Mouse (Mus musculus) kidney, embryonic 15.5 days (tissue): ENCODE data around the gene Dcun1d4. TPM values are rescaled to one million over a fixed set of nuclear protein-coding genes. Genes with fewer than 3 reads are reported as not detected.
A peak's percentile ranks its signal among the peaks of the same experiment; 100 is the strongest.
"Not testable (repeated sequence)": the region's sequence is repeated elsewhere in the genome, so short reads cannot be mapped to it uniquely, and the experiment has no call there.

Experiments used
- ATAC-seq: fragments of 200-750 bp; cut with Nextera tagmentation; replicated peaks from 2 replicates; pipeline ENCODE4 v1.8.0; 2017; ENCODE audit warnings: moderate TSS enrichment; ENCODE audit not compliant: low FRiP score
- H3K27ac ChIP-seq: fragments of 300-500 bp; sonication (generic); 2 replicates; pipeline ENCODE4 v1.5.1; 2015; ENCODE audit warnings: mild to moderate bottlenecking, inconsistent platforms
- H3K27me3 ChIP-seq: fragments of 300-500 bp; sonication (generic); 2 replicates; pipeline ENCODE4 v1.6.1; 2015; ENCODE audit warnings: inconsistent platforms
- H3K36me3 ChIP-seq: fragments of 300-500 bp; sonication (generic); 2 replicates; pipeline ENCODE4 v1.6.1; 2015; ENCODE audit warnings: inconsistent platforms
- H3K4me1 ChIP-seq: fragments of 300-500 bp; sonication (generic); 2 replicates; pipeline ENCODE4 v1.6.1; 2015; ENCODE audit warnings: inconsistent platforms
- H3K4me2 ChIP-seq: fragments of 300-500 bp; sonication (generic); 2 replicates; pipeline ENCODE4 v1.6.1; 2015; ENCODE audit warnings: moderate library complexity, mild to moderate bottlenecking, inconsistent platforms
- H3K4me3 ChIP-seq: fragments of 300-500 bp; sonication (generic); replicated peaks from 2 replicates; pipeline ENCODE4 v1.5.1; 2015; ENCODE audit warnings: mild to moderate bottlenecking, inconsistent platforms
- H3K9ac ChIP-seq: fragments of 300-500 bp; sonication (generic); 2 replicates; pipeline ENCODE4 v1.6.1; 2015; ENCODE audit warnings: mild to moderate bottlenecking, inconsistent platforms
- H3K9me3 ChIP-seq: fragments of 300-500 bp; sonication (generic); replicated peaks from 2 replicates; pipeline ENCODE4 v1.6.1; 2016; ENCODE audit warnings: inconsistent platforms
- WGBS: fragments of 180-500 bp; shearing (Covaris S2); methylation state at CpG from one replicate; pipeline ENCODE4 v1.1.7; 2015; ENCODE audit warnings: mixed read lengths; 5-methylcytosine and 5-hydroxymethylcytosine counted together
- polyA plus RNA-seq: library from polyadenylated mRNA; unstranded; fragments of >200 nt; fragmentation: Nextera tagmentation; extraction: Ambion mirVana; gene quantifications from 2 replicates; pipeline ENCODE4 v1.2.1, GENCODE M21; 2015

Dcun1d4 gene
- polyA plus RNA-seq, 1 experiment from 2014 or later = 24.7 TPM

DNA sequence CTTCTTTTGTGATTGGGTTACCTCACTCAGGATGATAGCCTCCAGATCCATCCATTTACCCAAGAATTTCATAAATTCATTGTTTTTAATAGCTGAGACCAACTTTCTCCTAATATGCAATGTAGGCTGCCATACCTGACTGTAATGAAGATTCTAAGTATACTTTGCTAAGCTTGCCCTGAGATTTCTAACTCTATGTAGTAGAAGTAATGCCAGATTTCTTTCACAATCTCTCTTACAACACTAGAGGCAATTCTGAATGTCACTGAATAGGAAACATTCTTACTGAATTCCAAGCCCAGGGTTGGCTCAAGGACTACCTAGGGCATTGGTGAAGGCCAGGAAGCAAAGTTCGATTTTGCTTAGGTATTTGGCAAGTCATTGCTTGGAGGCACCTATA, 1.6 kb downstream of the Dcun1d4 start:
- not testable (repeated sequence) for H3K4me2 ChIP-seq, ATAC-seq, H3K4me3 ChIP-seq, H3K27ac ChIP-seq, H3K9ac ChIP-seq, H3K36me3 ChIP-seq, H3K9me3 ChIP-seq, H3K4me1 ChIP-seq, H3K27me3 ChIP-seq
- WGBS = 82% methylated on average over 1 of the region's 1 CpGs

GRCm38 (mm10) chr5:73484016-73484615, 3.3 kb downstream of the Dcun1d4 start:
- no peak for ATAC-seq
- no peaks in the 10 kb centered on the region for H3K9me3 ChIP-seq
- H3K4me3 ChIP-seq = no peak overlapping the region
- no peak overlapping the region for H3K4me2 ChIP-seq
- WGBS = 82% methylated on average over 5 of the region's 5 CpGs
- no peak overlapping the region for H3K27ac ChIP-seq
- H3K27me3 ChIP-seq = no peaks in the 10 kb centered on the region
- H3K4me1 ChIP-seq = no peaks in the 10 kb centered on the region
- H3K9ac ChIP-seq = no peak overlapping the region
- H3K36me3 ChIP-seq = no peaks in the 10 kb centered on the region

GRCm38 (mm10) chr5:73486451-73486850, 5.7 kb downstream of the Dcun1d4 start:
- no peak overlapping the region for H3K4me3 ChIP-seq
- H3K27ac ChIP-seq = no peak overlapping the region
- H3K27me3 ChIP-seq = no peaks in the 10 kb centered on the region
- no peak overlapping the region for H3K9ac ChIP-seq
- H3K4me1 ChIP-seq = peaks cover 4% of the 10 kb centered on the region; the same call in 1 of the 2 replicates
- no peak for ATAC-seq
- 51% methylated on average over 4 of the region's 4 CpGs for WGBS
- no peaks in the 10 kb centered on the region for H3K36me3 ChIP-seq
- no peaks in the 10 kb centered on the region for H3K9me3 ChIP-seq
- H3K4me2 ChIP-seq = no peak overlapping the region

DNA sequence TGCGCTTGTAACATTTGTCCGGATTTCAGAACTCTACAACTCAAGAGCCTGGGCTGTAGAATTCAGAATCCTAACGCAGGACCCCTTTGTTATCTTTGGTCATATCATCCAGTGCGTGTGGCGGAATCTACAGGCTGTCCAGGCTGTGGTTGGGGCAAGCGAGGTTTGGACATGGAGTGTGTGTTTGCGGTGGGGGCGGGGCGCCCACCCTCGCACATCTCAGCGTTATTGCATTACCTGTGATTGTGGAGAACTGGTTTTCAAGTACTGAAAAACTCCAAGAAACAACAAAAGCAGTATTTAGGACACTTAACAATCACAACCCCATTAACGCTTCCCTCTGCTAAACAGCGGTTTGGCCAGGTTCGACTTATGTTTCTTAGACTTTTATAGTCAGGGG, 9.1 kb downstream of the Dcun1d4 start:
- H3K9ac ChIP-seq = peak overlapping the region; percentile 55
- 3% methylated on average over 14 of the region's 14 CpGs for WGBS
- H3K36me3 ChIP-seq = no peaks in the 10 kb centered on the region
- peak overlapping the region; percentile 97 for H3K4me2 ChIP-seq
- H3K27me3 ChIP-seq = no peaks in the 10 kb centered on the region
- no peaks in the 10 kb centered on the region for H3K9me3 ChIP-seq
- peak overlapping the region; percentile 82 for H3K27ac ChIP-seq
- peak overlapping the region; percentile 92 for H3K4me3 ChIP-seq
- peaks cover 9% of the 10 kb centered on the region for H3K4me1 ChIP-seq
- no peak for ATAC-seq

DNA sequence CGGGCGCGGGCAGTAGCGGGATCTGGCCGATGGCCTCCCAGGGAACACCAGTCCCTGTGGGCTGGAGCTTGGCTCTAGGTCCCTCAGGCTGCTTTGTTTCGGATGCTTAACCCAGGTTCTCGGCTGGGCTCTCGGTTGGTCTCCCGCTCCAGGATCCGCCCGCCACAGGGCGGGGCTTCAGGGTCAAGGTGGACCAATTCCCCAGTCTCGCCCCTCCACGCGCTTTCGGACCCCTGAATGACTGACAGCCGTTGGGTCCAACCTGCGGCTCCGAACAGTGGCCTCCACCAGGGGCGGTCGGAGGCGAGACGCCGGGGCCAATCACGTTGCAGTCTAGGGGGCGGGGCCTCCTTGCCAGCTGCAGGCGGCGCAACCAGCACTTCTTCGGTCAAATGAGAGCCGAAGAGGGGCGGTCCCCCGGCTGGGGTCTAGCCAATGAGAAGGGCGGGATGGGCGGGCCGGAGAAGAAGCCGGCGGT, 9.8 kb downstream of the Dcun1d4 start:
- Histone ChIP-seq H3K4me2 (peak overlapping the region; percentile 97), H3K9me3 (no peaks in the 10 kb centered on the region), H3K4me3 (peak overlapping the region; percentile 92), H3K27ac (peak overlapping the region; percentile 97), H3K9ac (peak overlapping the region; percentile 72), H3K27me3 (no peaks in the 10 kb centered on the region), H3K36me3 (no peaks in the 10 kb centered on the region), H3K4me1 (peaks cover 9% of the 10 kb centered on the region)
- 0% methylated on average over 37 of the region's 37 CpGs for WGBS
- ATAC-seq = peak; percentile 98

DNA sequence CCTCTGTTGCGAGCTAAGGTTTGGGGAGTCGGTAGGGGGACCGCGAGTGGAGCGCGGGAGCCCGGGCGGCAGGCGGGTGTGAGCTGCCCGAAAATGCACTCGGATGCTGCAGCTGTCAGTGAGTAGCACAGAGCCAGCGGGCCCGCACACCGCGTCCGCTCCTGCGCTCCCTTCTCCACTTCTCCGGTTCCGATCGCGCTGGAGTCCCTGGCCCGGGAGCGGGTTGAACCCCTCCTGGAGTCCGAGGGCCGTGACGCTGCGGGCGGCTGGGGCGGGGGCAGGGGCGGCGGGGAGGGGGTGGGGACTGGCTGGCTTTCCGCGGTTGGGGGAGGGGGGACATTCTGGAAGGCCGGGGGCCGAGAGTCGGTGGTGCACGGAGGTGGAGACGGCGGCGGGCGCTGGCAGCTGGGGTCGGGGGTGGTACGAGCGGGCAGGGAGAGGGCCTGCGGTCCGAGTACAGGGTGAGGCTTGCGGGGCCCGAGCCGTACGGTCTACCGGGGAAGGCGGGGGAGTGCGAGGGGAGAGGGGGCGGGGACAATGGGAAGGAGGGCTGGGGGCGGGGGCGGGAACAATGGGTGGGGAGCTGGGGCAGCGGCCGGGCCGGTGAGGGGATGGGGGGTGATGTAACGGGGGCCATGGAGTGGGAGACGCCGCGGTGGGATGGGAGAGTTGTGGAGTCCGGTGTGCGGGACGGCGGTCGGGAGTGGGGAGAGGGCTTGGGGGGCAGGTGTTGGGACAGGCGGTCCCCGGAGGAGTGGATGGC, 10.5 kb downstream of the Dcun1d4 start:
- no peaks in the 10 kb centered on the region for H3K9me3 ChIP-seq
- H3K4me3 ChIP-seq = peak overlapping the region; percentile 92
- peak; percentile 59 for ATAC-seq
- no peaks in the 10 kb centered on the region for H3K36me3 ChIP-seq
- peak overlapping the region; percentile 72 for H3K9ac ChIP-seq
- no peaks in the 10 kb centered on the region for H3K27me3 ChIP-seq
- under 1% methylated on average over 61 of the region's 70 CpGs for WGBS
- peak overlapping the region; percentile 97 for H3K4me2 ChIP-seq
- H3K4me1 ChIP-seq = peaks cover 9% of the 10 kb centered on the region
- peak overlapping the region; percentile 97 for H3K27ac ChIP-seq

- H3K27me3 ChIP-seq = no peaks in the 10 kb centered on the region
- ATAC-seq = peak; percentile 80
- peaks cover 9% of the 10 kb centered on the region for H3K4me1 ChIP-seq
- H3K4me3 ChIP-seq = peak overlapping the region; percentile 92
- peak overlapping the region; percentile 72 for H3K9ac ChIP-seq
- WGBS = under 1% methylated on average over 59 of the region's 59 CpGs
- H3K9me3 ChIP-seq = no peaks in the 10 kb centered on the region
- peak overlapping the region; percentile 97 for H3K27ac ChIP-seq
- H3K36me3 ChIP-seq = no peaks in the 10 kb centered on the region
- peak overlapping the region; percentile 97 for H3K4me2 ChIP-seq
Observed at GRCm38 (mm10) chr5:73491837-73492720, 11.3 kb downstream of the Dcun1d4 start.

DNA sequence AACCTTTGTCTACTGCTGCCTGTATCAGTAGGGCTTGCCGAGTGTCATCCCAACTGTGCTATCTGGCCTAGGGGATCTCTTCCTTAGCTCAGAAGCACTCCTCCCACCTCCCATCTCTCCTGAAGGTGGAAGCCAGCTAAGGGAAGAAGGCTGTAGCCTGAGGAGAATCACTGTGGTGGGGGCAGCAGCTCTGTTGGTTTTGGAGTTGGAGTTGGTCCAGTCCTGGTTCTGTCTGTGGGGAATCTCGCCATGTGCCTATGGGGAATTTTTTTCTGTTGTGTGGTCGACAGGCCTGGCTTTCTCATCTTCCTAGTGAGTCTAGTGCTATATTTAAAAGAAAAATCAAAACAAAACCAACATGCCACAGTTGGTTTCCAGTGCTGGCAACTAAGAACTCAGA, 16.6 kb downstream of the Dcun1d4 start:
- Histone ChIP-seq H3K9ac (no peak overlapping the region), H3K4me2 (no peak overlapping the region), H3K9me3 (no peaks in the 10 kb centered on the region), H3K4me1 (peaks cover 11% of the 10 kb centered on the region), H3K4me3 (no peak overlapping the region), H3K36me3 (no peaks in the 10 kb centered on the region), H3K27ac (no peak overlapping the region), H3K27me3 (no peaks in the 10 kb centered on the region)
- 81% methylated on average over 3 of the region's 3 CpGs for WGBS
- no peak for ATAC-seq

DNA sequence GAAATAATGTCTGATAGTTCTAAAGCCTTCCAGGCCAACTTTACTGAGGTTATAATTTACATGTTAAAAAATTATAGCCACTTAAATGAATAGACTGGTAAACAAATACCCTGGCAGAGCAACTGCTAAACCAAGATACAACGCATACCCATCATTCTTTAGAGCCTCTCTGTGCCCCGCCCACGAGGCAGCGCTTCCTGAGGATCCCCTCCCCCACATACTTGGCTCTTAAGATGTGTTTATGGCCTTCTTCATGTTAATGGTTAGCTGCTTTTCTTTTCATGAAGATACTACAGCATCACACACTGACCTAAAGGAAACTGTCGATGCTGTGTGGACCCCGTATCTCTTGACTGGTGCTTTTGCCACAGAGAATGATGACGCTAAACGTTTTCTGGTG, 17.8 kb downstream of the Dcun1d4 start:
- H3K4me1 ChIP-seq = peaks cover 6% of the 10 kb centered on the region
- WGBS = 78% methylated on average over 8 of the region's 8 CpGs
- H3K27ac ChIP-seq = no peak overlapping the region
- H3K27me3 ChIP-seq = no peaks in the 10 kb centered on the region
- no peaks in the 10 kb centered on the region for H3K36me3 ChIP-seq
- no peak overlapping the region for H3K4me2 ChIP-seq
- no peak overlapping the region for H3K4me3 ChIP-seq
- H3K9me3 ChIP-seq = no peaks in the 10 kb centered on the region
- no peak for ATAC-seq
- H3K9ac ChIP-seq = no peak overlapping the region

GRCm38 (mm10) chr5:73500867-73501440, 20.2 kb downstream of the Dcun1d4 start:
- Histone ChIP-seq H3K9me3 (no peaks in the 10 kb centered on the region), H3K4me2 (no peak overlapping the region), H3K9ac (no peak overlapping the region), H3K27me3 (no peaks in the 10 kb centered on the region), H3K4me3 (no peak overlapping the region), H3K36me3 (no peaks in the 10 kb centered on the region), H3K4me1 (peaks cover 6% of the 10 kb centered on the region), H3K27ac (no peak overlapping the region)
- ATAC-seq = no peak
- 86% methylated on average over 7 of the region's 7 CpGs for WGBS

GRCm38 (mm10) chr5:73502422-73502821, 21.6 kb downstream of the Dcun1d4 start:
- Histone ChIP-seq H3K27ac (no peak overlapping the region), H3K4me3 (no peak overlapping the region), H3K4me1 (peaks cover 6% of the 10 kb centered on the region), H3K4me2 (no peak overlapping the region), H3K9me3 (no peaks in the 10 kb centered on the region), H3K9ac (no peak overlapping the region), H3K36me3 (no peaks in the 10 kb centered on the region), H3K27me3 (no peaks in the 10 kb centered on the region)
- 93% methylated on average over 9 of the region's 9 CpGs for WGBS
- ATAC-seq = no peak
